Mouse (Mus musculus) brown adipose tissue, adult 24 weeks (tissue): ENCODE data around the gene Ak5. TPM values are rescaled to one million over a fixed set of nuclear protein-coding genes. Genes with fewer than 3 reads are reported as not detected.
"Not testable (repeated sequence)": the region's sequence is repeated elsewhere in the genome, so short reads cannot be mapped to it uniquely, and the experiment has no call there.

Experiments
- H3K27ac ChIP-seq: fragments of 200-500 bp; replicated peaks from 2 replicates; pipeline ENCODE4 v1.5.1; 2012; ENCODE audit warnings: low read depth, mild to moderate bottlenecking, low read length
- H3K4me1 ChIP-seq: fragments of 200-500 bp; 2 replicates; pipeline ENCODE4 v1.6.1; 2012; ENCODE audit warnings: low read length, mixed read lengths; ENCODE audit not compliant: control insufficient read depth, insufficient read depth, insufficient read length
- H3K4me3 ChIP-seq: fragments of 200-500 bp; 2 replicates; pipeline ENCODE4 v1.5.1; 2012; ENCODE audit warnings: low read depth, mild to moderate bottlenecking, low read length, moderate library complexity; ENCODE audit not compliant: insufficient read depth
- polyA plus RNA-seq: library from polyadenylated mRNA; stranded (reverse); fragments of >200 nt; gene quantifications from 2 replicates; pipeline ENCODE4 v1.2.4, GENCODE M21; 2012; ENCODE audit not compliant: missing spikeins, insufficient read depth, insufficient read length

The Ak5 gene
- polyA plus RNA-seq, 1 experiment, result 0.44 TPM

DNA sequence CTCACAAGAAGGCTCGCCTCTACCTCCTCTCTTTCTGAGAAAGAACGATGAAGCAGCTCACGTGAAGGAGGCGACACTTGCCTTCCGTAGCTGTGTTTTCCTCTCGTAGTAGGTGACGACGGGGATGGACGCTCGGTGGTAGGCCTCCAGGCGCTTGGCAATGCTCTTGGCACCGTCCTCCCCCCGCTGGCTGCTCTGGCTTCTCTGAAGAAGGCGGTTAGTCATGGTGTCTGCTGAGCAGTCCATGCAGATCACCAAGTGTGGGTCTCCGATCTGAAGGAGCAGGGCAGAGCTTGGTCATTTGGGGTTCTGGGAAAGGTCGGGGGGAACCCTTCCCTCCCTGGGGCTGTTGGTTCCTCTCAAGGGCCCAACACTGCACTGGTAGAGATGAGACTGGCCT, 195.5 kb downstream of the Ak5 start:
- H3K4me1 ChIP-seq, result no peaks in the 10 kb centered on the region

DNA sequence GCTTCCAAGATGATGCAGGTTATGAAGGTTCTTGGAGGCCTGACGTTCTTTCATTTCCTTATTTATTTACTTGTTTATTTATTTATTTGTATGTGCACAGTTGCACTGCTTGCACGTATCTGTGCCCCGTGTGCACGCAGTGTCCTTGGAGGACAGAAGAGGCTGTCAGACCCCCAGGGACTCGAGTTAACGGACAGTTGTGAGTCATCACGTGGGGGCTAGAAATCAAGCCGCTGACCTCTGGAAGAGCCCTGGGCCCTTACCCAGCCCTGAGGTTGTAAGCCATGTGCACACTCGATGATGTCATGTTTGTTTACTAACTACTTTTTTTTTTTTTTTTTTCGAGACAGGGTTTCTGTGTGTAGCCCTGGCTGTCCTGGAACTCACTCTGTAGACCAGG, 197.8 kb downstream of the Ak5 start:
- H3K4me3 ChIP-seq, result no peak overlapping the region
- H3K4me1 ChIP-seq, result no peaks in the 10 kb centered on the region
- no peak overlapping the region for H3K27ac ChIP-seq

More for the DNA sequence above, 195.5 kb downstream of the Ak5 start:
- H3K4me3 ChIP-seq, result no peak overlapping the region
- no peak overlapping the region for H3K27ac ChIP-seq

DNA sequence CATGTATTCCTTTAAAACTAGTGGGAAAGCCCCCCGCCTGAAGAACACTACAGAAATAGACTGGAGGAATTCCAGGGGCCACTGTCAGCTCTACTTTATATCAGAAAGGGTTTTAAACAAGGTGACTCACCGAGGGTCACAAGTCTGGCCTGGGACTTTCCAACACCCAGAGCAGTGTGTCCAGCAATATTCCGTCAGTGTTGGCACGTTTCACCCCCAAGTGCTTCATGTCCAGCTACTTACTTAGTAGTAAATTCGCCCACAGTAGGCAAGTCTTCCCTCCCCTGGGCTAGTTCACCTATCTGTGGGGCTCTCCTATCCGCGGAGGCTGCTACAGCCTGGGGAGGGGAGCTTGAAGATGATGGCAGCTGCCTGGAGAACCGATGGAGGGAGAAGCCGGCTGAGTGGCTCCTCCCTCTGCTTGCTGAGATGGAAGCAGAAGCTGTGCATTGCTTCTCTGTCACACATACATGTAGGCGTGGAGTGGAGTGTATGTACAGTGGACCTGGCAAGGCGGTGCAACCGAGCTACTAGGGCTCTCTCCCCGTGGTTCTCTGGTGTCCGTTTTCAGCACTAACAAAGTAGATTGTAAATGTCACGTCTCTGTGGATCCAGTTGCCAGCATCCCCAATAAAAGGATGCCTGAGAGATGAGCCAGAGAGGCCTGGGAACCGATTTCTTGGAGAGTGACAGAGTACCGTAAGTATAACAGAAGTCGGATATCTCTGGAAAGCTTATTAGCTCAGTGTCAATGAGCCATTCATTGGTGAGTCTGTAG, 198.5 kb downstream of the Ak5 start:
- H3K4me1 ChIP-seq, result no peaks in the 10 kb centered on the region
- H3K4me3 ChIP-seq, result no peak overlapping the region
- no peak overlapping the region for H3K27ac ChIP-seq

DNA sequence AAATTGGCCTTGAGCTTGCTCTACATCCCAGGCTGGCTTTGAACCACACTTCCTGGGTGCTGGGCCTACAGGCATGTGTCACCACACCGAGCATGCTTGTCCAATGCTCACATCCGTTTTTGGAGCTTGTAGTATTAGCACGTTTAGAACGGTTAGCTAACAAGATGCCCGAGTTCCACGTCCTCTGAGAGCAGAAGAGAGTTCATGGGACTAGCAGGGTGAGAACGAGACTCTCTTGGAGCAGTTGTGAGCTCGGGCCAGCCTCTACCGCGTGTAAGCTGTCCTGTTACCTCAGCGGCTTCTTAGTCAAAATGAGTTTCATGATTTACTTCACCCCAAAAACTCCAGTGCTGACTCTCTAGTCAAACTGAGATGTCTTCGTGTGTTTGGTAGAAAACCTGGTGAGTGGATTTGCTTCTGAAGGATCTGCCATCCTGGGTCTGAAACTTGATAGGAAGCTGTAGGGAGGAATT, 199.6 kb downstream of the Ak5 start:
- Histone ChIP-seq H3K4me1 (no peaks in the 10 kb centered on the region), H3K4me3 (no peak overlapping the region), H3K27ac (no peak overlapping the region)

DNA sequence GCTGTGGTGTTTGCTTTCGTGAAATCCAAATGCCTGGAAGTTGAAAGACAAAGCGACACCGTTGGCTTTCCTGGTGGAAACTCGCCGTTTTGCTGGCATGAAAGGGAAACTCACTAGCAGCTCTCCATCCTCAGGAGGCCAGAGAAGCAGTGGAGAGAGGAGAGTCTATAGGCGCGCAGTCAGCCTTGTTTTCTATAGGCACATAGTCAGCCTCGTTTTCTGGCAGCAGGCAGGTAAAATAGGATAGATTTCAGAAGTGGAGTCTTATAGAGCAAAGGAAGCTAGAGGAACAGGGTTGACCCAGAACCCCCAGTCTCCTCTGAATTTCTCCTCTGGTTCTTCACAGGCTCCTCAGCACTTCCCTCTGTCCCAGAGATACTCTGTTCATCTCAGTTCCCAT, 200.1 kb downstream of the Ak5 start:
- no peak overlapping the region for H3K4me3 ChIP-seq
- no peak overlapping the region for H3K27ac ChIP-seq
- H3K4me1 ChIP-seq, result no peaks in the 10 kb centered on the region

DNA sequence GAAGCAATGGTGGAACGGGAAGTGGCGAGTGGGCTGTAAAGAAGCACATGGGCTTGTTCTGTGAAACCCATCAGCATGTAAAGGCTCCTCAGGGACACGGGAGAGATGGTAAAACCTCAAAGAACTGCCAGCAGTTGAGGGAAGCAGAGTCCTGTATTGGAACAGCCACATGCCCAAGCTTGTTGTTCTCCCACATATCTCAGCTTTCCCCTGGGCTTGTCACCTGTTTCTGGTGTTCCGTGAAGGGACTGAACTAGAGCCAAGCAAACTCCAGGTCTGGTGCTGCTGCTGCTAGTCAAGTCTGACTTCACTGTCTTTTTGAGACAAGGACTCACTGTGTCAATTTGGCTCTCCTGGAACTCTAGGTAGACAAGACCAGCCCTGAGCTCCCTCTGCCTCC, 200.8 kb downstream of the Ak5 start:
- Histone ChIP-seq H3K27ac (no peak overlapping the region), H3K4me1 (no peaks in the 10 kb centered on the region), H3K4me3 (no peak overlapping the region)

DNA sequence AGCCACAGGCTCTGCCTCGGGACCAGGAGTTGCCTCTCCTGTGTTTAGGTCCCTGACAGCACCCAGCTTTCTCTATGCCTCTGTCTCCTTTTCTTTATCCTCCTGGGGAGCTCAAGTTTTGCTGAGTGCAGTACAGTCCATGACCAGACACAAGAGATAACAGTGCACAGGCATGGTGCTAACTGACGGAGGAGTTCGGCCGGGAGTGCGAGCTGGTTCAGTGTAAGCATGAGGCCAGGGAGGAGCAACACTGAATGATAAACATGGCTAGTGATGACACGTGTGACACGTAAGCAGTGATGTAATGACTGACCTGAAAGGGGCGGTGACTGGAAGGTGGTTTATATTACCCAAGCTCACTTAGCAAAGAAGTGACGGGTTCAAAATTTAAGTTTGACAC, 201.3 kb downstream of the Ak5 start:
- Histone ChIP-seq H3K27ac (no peak overlapping the region), H3K4me3 (no peak overlapping the region), H3K4me1 (no peaks in the 10 kb centered on the region)

DNA sequence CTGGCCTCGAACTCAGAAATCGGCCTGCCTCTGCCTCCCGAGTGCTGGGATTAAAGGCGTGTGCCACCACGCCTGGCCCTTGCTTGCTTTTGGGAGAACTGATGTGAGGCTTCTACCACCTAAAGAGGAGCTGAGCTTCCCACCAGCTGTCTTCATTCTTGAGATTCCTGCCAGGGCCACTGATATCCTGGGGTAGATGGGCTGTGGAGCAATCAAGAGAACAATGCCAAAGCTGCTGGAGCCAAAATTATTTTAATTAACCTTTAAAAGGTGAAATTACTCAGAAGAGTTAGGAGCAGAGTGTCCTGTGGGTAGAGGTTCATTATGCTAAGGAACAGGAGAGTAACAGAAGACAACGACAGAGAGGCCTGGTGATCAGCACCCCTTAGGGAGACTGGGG, 202.8 kb downstream of the Ak5 start:
- no peak overlapping the region for H3K4me3 ChIP-seq
- no peak overlapping the region for H3K27ac ChIP-seq
- H3K4me1 ChIP-seq, result no peaks in the 10 kb centered on the region

DNA sequence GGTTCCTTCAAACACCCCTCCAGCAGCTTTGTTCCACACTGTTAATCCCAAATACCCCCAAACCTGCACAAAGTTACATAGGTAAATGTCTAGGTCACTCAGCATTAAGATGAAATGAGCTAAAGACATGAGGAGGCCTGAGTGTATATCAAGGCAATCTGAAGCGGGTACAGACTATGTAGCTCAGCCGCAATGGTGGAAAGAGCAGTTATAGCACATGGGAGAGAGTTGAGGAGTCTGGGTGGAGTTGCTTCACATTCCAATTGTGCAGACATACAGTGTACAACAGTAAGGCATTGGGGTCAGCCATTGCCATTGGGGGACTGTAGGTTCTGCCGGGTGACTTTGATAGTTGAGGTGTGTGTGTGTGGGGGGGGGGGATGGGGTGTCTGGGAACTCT, 203.7 kb downstream of the Ak5 start:
- no peaks in the 10 kb centered on the region for H3K4me1 ChIP-seq
- no peak overlapping the region for H3K27ac ChIP-seq
- H3K4me3 ChIP-seq, result no peak overlapping the region

DNA sequence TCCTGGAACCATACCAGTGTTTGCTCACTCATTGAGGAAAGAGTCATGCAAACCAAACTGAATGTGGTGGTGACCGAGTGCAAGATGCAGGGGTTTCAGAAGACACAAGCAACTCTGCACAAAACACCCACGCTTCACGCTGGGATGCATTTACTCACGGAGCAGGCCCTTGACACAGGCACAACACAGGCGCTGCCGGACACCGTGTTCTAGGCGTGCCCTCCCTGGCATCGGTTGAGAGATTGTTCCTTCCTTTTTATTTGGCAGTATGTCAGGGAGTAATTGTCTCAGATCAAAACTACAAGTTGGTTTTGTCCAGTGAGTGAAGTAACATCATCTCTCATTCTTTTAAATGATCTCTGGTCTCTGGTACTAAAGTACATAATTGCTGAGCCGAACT, 205.3 kb downstream of the Ak5 start:
- Histone ChIP-seq H3K27ac (no peak overlapping the region), H3K4me1 (no peaks in the 10 kb centered on the region), H3K4me3 (no peak overlapping the region)

DNA sequence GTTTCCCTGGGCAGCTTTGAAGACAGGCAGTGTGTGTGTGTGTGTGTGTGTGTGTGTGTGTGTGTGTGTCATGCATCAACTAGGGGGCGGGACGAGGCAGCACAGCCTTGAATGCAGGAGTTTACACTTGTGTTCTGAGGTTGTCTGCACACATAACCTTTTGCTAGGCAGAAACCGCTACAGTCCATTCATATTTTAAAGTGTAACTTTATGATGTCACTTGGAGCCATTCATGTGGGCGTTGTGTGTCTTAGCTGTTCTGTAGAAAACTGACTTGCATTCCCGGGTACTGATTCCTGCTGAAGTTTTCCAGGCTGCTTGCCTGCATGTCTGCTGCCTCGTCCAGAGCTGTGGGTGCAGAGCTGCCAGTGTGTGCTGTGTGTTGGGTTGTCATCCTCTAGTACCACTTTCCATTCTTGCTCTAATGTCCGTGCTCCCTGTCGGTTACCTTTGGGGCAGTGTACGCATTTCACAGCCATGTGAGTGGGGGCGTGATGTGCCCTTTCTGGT, 206.1 kb downstream of the Ak5 start:
- H3K4me1 ChIP-seq, result no peaks in the 10 kb centered on the region
- H3K4me3 ChIP-seq, result no peak overlapping the region
- H3K27ac ChIP-seq, result no peak overlapping the region

DNA sequence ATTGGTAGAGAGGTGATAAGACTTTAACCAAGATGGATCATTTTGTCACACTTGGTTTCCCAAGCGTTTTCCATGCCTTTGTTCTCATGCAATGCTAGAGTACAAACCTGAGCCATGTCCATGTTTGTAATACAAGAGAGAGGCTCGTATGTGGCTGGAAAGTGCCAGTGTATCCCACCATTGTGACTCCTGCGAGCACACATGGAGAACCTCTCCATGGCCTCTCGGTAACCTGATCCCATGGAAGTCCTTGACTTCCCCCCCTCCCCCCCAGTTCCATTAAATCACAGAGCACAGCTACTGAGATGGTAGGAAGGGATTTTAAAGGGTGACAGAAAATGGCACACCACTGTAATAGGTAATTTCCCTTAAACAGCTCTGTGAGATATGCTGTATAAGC, 207.4 kb downstream of the Ak5 start:
- Histone ChIP-seq H3K27ac (no peak overlapping the region), H3K4me3 (no peak overlapping the region), H3K4me1 (no peaks in the 10 kb centered on the region)

DNA sequence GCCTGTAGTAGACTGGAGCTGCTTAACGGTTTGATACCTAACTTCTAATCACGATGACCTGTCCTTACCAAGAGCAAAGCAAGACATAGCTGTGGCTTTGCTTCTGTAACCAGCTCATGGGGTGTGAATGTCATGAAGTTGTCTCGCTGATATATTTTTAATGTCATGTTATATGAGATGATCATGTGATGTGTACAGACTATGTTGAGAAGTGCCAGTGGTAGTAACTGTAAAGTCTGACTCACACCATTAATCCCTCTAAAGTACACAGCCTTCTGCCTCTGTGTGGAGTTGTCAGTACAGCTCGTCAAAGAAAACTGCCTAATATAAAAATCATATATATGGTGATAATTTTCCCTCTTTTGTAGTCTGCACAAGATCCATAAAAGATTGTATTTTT, 209.3 kb downstream of the Ak5 start:
- not testable (repeated sequence) for H3K4me3 ChIP-seq, H3K27ac ChIP-seq, H3K4me1 ChIP-seq

DNA sequence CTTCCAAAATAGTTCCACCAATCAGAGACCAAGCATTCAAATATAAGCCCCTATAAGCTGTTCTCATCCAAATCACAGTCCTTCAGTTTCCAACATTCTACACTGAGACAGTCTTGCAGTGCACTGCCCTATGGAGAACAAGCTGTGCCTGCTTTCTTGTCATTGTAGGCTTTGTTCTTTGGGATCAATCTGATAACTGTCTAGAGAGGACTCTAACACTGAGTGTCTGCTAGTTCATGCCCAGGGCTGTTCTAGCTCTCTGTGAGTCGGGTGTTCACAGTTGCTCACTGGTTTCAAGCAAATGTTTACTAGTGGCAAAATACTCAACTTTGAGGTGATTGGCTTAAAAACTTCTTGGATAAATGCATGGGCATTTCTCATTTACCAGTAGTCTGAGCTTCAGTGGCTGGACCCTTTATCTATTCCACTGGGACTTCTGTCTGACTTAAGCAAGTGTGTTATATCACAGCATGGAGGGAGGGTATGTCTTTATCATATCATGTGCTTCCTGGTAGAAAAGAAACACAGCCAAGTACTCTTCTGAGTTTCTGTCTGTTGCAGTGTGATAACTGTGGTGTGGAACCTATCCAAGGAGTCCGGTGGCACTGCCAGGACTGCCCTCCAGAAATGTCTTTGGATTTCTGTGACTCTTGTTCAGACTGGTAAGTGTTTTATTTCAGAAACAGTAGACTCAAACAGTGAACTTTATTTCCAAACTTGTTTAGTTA, 210.7 kb downstream of the Ak5 start:
- H3K4me3 ChIP-seq, result no peak overlapping the region
- H3K4me1 ChIP-seq, result no peaks in the 10 kb centered on the region
- H3K27ac ChIP-seq, result no peak overlapping the region

DNA sequence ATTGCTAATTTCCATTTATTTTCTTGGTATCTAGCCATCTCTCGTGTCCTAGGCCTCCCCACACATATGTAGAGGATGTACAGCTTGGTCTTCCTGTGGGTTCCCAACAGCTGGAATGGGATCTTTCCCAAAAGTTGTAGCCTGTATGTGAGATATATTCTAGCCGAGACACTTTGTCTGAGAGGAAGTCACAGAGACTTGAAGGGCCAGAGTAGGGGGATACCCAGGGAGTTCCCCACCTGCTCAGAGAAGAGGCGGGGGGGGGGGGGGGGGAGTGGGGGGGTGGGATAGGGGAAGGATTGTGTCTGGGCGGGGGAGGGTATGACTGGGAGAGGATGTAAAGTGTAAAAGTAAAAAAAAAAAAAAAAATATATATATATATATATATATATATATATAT, 215.0 kb downstream of the Ak5 start:
- H3K27ac ChIP-seq, result no peak overlapping the region
- H3K4me1 ChIP-seq, result no peaks in the 10 kb centered on the region
- H3K4me3 ChIP-seq, result no peak overlapping the region

DNA sequence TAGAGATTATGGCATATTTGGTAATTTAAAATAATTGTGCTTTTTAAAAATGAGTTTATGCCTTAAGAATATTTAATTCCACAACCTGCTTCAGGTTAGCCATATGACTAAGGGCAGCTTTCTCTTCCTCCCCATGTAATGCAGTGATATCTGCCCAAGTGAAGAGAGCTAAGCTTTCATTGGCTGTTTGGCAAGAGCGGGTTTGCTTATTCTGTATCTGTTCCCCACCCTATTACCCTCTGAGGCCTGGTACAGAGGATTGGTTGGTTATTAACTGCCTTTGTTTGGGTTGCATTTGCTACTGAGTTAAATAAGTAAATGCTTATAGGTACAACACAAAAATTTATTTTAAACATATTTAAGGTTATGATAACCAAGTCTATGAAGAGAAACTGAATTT, 221.2 kb downstream of the Ak5 start:
- H3K4me1 ChIP-seq, result no peaks in the 10 kb centered on the region
- no peak overlapping the region for H3K4me3 ChIP-seq
- no peak overlapping the region for H3K27ac ChIP-seq
